Mouse (Mus musculus) forebrain, postnatal 0 days (tissue): ENCODE results near the gene Myo5a. TPM values are rescaled to one million over a fixed set of nuclear protein-coding genes. Genes with fewer than 3 reads are reported as not detected.
A peak's percentile ranks its signal among the peaks of the same experiment; 100 is the strongest.

Source experiments
- ATAC-seq: fragments of 200-750 bp; cut with Nextera tagmentation; 2 replicates; pipeline ENCODE4 v1.8.0; 2017; ENCODE audit warnings: mild to moderate bottlenecking, moderate library complexity
- DNase-seq: peaks from one replicate; pipeline ENCODE4 v3.0.0-alpha.2; 2015
- H3K27ac ChIP-seq: fragments of 300-500 bp; sonication (generic); 2 replicates; pipeline ENCODE4 v1.5.1; 2014; ENCODE audit warnings: low read depth, mild to moderate bottlenecking, antibody characterized with exemption, low read length, moderate library complexity, mixed read lengths
- H3K27me3 ChIP-seq: fragments of 300-500 bp; sonication (generic); 2 replicates; pipeline ENCODE4 v1.6.1; 2014; ENCODE audit warnings: mild to moderate bottlenecking, low read length, mixed read lengths; ENCODE audit not compliant: insufficient read depth
- H3K36me3 ChIP-seq: fragments of 300-500 bp; sonication (generic); 2 replicates; pipeline ENCODE4 v1.6.1; 2014; ENCODE audit warnings: mild to moderate bottlenecking, moderate library complexity; ENCODE audit not compliant: insufficient read depth
- H3K4me1 ChIP-seq: fragments of 300-500 bp; sonication (generic); 2 replicates; pipeline ENCODE4 v1.6.1; 2014; ENCODE audit warnings: antibody characterized with exemption; ENCODE audit not compliant: insufficient read depth
- H3K4me2 ChIP-seq: fragments of 300-500 bp; sonication (generic); 2 replicates; pipeline ENCODE4 v1.6.1; 2014; ENCODE audit warnings: low read depth, mild to moderate bottlenecking, moderate library complexity
- H3K4me3 ChIP-seq: fragments of 300-500 bp; sonication (generic); 2 replicates; pipeline ENCODE4 v1.5.1; 2014; ENCODE audit warnings: low read depth, low read length, mixed read lengths
- H3K9ac ChIP-seq: fragments of 300-500 bp; sonication (generic); 2 replicates; pipeline ENCODE4 v1.6.1; 2014; ENCODE audit warnings: mild to moderate bottlenecking
- H3K9me3 ChIP-seq: fragments of 300-500 bp; sonication (generic); 2 replicates; pipeline ENCODE4 v1.6.1; 2016; ENCODE audit warnings: low read length
- CTCF ChIP-seq: sonication (generic); IDR thresholded peaks from 2 replicates; pipeline ENCODE4 v1.5.1; 2016; ENCODE audit warnings: antibody characterized with exemption, control low read depth, low read depth
- WGBS: fragments of 180-500 bp; shearing (Covaris S2); extraction: QIAGEN DNeasy Blood & Tissue Kit; methylation state at CpG from one replicate; pipeline ENCODE4 v1.1.7; 2014; 5-methylcytosine and 5-hydroxymethylcytosine counted together
- polyA plus RNA-seq: library from polyadenylated mRNA; unstranded; fragments of >200 nt; fragmentation: Nextera tagmentation; extraction: Ambion mirVana; gene quantifications from 2 replicates; pipeline ENCODE4 v1.2.1, GENCODE M21; 2015
- total RNA-seq: library from RNA; depleted of rRNA; stranded (reverse); fragments of >200 nt; gene quantifications from 2 replicates; pipeline ENCODE4 v1.2.3, GENCODE M21; 2014

Myo5a gene
- total and polyA plus RNA-seq, 2 experiments from 2014 or later: 34.9 to 146 TPM

DNA sequence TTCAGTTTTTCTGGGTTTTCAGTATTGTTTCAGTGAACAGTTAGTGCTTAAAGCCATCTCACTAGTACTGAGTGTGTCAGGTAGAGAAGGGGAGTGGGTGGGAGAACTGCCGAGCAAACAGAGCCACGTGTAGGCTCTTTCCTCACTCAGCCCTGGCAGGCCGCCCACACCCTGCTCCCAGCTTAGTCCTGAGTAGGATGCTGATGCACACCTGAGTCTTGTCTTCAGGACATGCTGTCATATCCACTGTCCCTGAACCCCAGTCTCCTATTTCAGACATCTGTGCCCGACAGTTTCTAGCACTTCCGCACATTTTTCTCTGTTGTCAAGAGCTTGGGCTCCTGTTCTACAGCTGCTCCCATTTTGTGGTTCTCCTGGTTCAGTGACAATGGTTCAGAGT is 149.1 kb downstream of the Myo5a start:
- H3K4me1 ChIP-seq: no peaks in the 10 kb centered on the region
- H3K9ac ChIP-seq: no peak overlapping the region
- TF ChIP-seq CTCF: no peak
- peaks cover 46% of the 10 kb centered on the region for H3K36me3 ChIP-seq
- WGBS: 68% methylated on average over 5 of the region's 5 CpGs
- no peaks in the 10 kb centered on the region for H3K27me3 ChIP-seq
- ATAC-seq (no peak), DNase-seq (no peak)
- no peaks in the 10 kb centered on the region for H3K9me3 ChIP-seq
- H3K4me3 ChIP-seq: no peak overlapping the region
- H3K27ac ChIP-seq: no peak overlapping the region
- no peak overlapping the region for H3K4me2 ChIP-seq

DNA sequence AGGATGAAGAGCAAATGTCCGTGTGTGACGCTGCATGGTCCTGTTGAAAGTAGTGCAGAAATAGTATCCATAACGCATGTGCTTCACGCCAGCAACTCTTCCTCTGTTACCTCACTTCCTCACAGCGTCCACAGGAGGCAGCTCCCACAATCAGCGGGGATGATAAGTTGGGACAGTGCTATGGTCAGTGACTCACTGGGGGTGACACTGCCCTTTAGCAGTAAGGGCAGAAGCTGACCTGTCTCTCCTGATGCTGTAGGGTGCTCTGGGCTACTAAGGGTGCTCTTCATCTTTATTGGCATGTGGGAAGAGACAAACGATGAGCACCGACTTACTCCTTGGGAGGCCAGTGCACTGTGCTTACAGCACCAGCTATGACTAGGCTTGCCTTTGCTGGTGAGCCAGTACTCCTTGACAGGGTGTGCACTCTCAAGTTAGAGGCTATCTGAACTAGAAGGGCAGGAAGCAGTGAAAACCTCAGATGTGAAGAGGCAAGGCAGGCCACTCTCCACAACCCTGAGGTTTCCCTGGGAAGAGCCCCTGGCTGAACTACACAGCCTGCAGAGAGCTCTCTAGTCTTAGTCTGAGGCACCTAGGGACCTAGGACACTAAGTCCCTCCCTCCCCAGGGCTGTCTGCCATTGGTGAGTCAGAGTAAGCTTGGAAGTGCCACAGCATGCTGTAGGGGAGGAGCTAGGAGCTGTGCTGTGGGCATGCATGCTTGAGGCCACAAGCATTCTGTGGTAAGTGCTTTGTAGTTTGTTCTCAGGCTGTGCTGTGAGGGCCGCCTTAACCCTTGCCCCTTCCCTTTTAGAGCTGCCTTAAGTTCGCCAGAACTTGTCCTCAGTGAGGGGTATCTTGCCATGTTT is 150.8 kb downstream of the Myo5a start:
- peaks cover 32% of the 10 kb centered on the region for H3K36me3 ChIP-seq
- TF ChIP-seq CTCF: no peak
- no peak for DNase-seq

DNA sequence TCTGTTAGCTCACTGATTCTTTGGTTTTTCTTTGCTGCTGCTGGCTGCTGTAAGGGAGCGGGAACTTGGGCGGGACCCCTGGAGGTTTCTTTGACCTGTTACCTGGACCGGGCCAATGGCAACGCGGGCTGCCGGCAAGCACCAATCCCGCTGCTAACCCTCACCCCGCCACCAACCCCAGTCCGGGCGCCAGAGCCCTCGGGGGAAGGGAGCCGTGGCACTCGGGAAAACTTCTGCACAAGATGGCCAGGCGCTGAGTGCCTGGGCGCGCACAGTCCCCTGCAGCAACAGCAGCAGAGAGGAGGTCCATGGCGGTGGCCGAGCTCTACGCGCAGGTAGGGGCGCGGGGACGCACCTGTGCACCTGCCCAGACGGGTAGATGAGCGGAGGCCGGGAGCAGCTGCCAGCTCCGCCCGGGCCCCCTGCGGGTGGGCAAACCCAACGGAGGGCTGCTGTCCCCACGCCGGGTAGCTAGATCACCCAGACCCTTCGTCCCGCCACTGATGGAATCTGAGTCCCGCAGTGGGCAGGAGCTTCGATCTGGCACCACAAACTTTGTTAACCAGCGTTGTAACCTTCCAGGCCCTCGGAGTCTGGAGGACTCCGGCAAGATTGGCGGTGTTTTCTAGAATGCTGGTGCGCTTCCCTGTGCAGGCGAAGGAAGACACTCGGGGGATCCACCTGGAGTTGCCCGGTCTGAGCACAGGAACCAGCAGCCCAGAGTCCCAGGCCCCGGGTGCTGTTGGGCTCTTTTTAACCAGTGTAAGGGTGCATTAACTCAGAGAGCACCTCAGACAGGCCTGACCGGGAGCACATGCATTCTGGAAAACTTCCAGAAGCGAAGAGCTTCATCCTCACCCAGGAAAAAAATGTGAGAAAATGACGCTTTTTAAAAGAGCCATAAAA is 161.3 kb downstream of the Myo5a start, which contains the start of gene Myo5c:
TSS of gene Myo5c (plus strand) at position 180 of the 906 bp plus-strand sequence.
- Histone ChIP-seq H3K36me3 (no peaks in the 10 kb centered on the region), H3K4me3 (peak within 1 kb of the TSS; percentile 24), H3K27ac (no peak within 1 kb of the TSS), H3K4me1 (0 out of 2 replicates have a peak, but pooled peaks cover 5% of the 10 kb centered on the region), H3K9ac (0 out of 2 replicates have a peak within 1 kb of the TSS, but pooled peaks have one; percentile 10), H3K4me2 (peak within 1 kb of the TSS; percentile 53), H3K27me3 (peaks cover 16% of the 10 kb centered on the region), H3K9me3 (no peaks in the 10 kb centered on the region)
- 3% methylated on average over 48 of the region's 48 CpGs for WGBS
- peak; percentile 23 for DNase-seq
- ATAC-seq: peak; percentile 49; the same call in 1 of the 2 replicates
- no peak for TF ChIP-seq CTCF

More for the DNA sequence above, 150.8 kb downstream of the Myo5a start:
- no peak overlapping the region for H3K9ac ChIP-seq
- peak; percentile 63 for ATAC-seq
- H3K27me3 ChIP-seq: no peaks in the 10 kb centered on the region
- H3K4me1 ChIP-seq: no peaks in the 10 kb centered on the region
- no peak overlapping the region for H3K4me3 ChIP-seq
- H3K9me3 ChIP-seq: no peaks in the 10 kb centered on the region
- no peak overlapping the region for H3K4me2 ChIP-seq
- 71% methylated on average over 10 of the region's 10 CpGs for WGBS
- H3K27ac ChIP-seq: no peak overlapping the region

DNA sequence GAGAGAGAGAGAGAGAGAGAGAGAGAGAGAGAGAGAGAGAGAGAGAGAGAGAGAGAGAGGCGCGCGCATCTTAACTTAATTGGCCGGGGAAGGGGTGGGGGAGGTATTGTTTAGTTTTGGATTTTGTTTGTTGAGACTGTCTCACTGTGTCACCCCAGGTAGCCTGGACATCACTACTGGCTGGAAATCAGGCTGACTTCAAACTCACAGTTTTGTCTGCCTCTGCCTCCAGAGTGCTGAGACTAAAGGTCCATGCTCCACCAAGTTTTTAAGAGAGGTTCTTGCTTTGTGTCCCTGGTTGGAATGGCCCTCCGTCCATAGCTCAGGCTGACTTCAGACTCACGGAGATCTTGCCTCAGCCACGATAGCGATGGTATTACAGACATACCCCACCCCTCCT is 162.0 kb downstream of the Myo5a start:
- Histone ChIP-seq H3K27me3 (peaks cover 16% of the 10 kb centered on the region), H3K4me2 (no peak overlapping the region), H3K9ac (no peak overlapping the region), H3K36me3 (no peaks in the 10 kb centered on the region), H3K4me3 (no peak overlapping the region), H3K27ac (no peak overlapping the region), H3K4me1 (0 out of 2 replicates have a peak, but pooled peaks cover 5% of the 10 kb centered on the region), H3K9me3 (no peaks in the 10 kb centered on the region)
- WGBS: 25% methylated on average over 8 of the region's 8 CpGs
- TF ChIP-seq CTCF: no peak
- ATAC-seq: no peak
- DNase-seq: no peak

DNA sequence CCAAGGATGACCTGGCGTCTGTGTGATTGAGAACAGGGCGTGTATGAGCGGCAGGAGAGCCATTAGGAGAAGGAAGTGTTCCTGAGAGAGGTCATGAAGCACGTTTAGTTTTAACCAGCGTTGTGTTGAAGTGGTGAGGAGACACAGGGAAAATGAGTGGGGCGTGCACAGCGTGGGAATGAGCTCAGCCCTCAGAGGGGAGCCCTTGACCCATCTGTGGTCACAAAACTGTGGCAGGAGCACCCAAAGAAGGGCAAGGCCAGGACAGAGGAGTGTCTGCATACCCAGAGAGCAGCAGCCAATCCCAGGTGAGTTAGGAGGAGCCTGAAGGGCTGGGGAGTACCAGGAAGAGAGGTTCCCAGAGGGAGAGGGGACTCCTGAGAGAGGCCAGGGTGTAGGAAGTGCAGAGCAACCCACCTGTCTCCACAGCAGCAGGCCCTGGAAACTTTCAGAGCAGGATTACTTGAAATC is 163.5 kb downstream of the Myo5a start:
- H3K4me1 ChIP-seq: 0 out of 2 replicates have a peak, but pooled peaks cover 5% of the 10 kb centered on the region
- H3K4me3 ChIP-seq: no peak overlapping the region
- H3K9me3 ChIP-seq: no peaks in the 10 kb centered on the region
- H3K36me3 ChIP-seq: no peaks in the 10 kb centered on the region
- 45% methylated on average over 7 of the region's 7 CpGs for WGBS
- no peak overlapping the region for H3K9ac ChIP-seq
- H3K27ac ChIP-seq: no peak overlapping the region
- ATAC-seq: no peak
- no peak for TF ChIP-seq CTCF
- no peak for DNase-seq
- peaks cover 16% of the 10 kb centered on the region for H3K27me3 ChIP-seq
- H3K4me2 ChIP-seq: no peak overlapping the region

DNA sequence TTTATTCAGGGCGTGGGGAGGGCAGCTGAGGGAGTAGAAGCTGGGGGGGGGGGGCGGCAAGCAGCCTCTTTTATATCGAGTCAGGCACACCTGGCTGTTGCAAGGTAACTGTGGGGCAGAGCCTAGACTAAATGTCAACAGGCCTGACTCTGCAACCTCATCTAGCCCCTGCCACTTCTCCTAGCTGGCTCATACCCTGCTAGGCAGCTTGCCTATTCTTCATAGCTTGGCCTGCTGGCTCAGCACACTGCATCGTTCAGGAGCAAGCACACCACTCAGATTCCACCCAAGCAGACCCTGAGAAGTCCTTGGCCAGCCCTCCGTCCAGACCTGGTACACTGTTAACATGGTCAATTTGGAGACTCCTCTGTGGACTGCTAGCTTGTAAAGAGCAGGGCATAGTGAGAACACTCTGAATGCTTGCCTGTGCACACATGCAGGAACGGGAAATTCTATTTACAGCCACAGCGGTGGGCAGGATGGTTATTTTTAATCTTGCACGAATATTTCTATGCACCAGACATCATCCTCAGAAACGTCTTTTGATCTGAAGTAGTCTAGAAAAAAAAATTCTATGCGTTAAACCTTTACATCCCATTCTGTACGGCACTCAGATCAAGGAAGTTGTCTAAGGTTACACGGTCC is 164.3 kb downstream of the Myo5a start:
- H3K9me3 ChIP-seq: no peaks in the 10 kb centered on the region
- no peak overlapping the region for H3K27ac ChIP-seq
- H3K36me3 ChIP-seq: no peaks in the 10 kb centered on the region
- no peak overlapping the region for H3K4me2 ChIP-seq
- 72% methylated on average over 12 of the region's 12 CpGs for WGBS
- 0 out of 2 replicates have a peak, but pooled peaks cover 5% of the 10 kb centered on the region for H3K4me1 ChIP-seq
- ATAC-seq (no peak), DNase-seq (no peak)
- no peak for TF ChIP-seq CTCF
- peaks cover 16% of the 10 kb centered on the region for H3K27me3 ChIP-seq
- no peak overlapping the region for H3K4me3 ChIP-seq
- no peak overlapping the region for H3K9ac ChIP-seq
